Mouse (Mus musculus) intestine, embryonic 16.5 days (tissue): Measurements from ENCODE around the gene Gstp3. TPM values are rescaled to one million over a fixed set of nuclear protein-coding genes. Genes with fewer than 3 reads are reported as not detected.

Source experiments
- ATAC-seq: fragments of 200-750 bp; cut with Nextera tagmentation; 2 replicates; pipeline ENCODE4 v1.8.0; 2017; ENCODE audit warnings: moderate TSS enrichment, moderate library complexity
- H3K27ac ChIP-seq: fragments of 300-500 bp; sonication (generic); 2 replicates; pipeline ENCODE4 v1.5.1; 2014; ENCODE audit warnings: mild to moderate bottlenecking, low read length
- H3K27me3 ChIP-seq: fragments of 300-500 bp; sonication (generic); replicated peaks from 2 replicates; pipeline ENCODE4 v1.6.1; 2014; ENCODE audit warnings: low read length, control low read depth, mixed read lengths; ENCODE audit not compliant: control insufficient read depth, insufficient read depth
- H3K36me3 ChIP-seq: fragments of 300-500 bp; sonication (generic); 2 replicates; pipeline ENCODE4 v1.6.1; 2014; ENCODE audit warnings: low read length, control low read depth; ENCODE audit not compliant: control insufficient read depth, insufficient read depth
- H3K4me1 ChIP-seq: fragments of 300-500 bp; sonication (generic); 2 replicates; pipeline ENCODE4 v1.6.1; 2014; ENCODE audit warnings: low read length, control low read depth, mixed read lengths; ENCODE audit not compliant: control insufficient read depth, insufficient read depth
- H3K4me2 ChIP-seq: fragments of 300-500 bp; sonication (generic); 2 replicates; pipeline ENCODE4 v1.6.1; 2014; ENCODE audit warnings: low read depth, low read length, control low read depth
- H3K4me3 ChIP-seq: fragments of 300-500 bp; sonication (generic); 2 replicates; pipeline ENCODE4 v1.5.1; 2014; ENCODE audit warnings: mild to moderate bottlenecking, low read length
- H3K9ac ChIP-seq: fragments of 300-500 bp; sonication (generic); 2 replicates; pipeline ENCODE4 v1.6.1; 2014; ENCODE audit warnings: low read depth, low read length
- H3K9me3 ChIP-seq: fragments of 300-500 bp; sonication (generic); 2 replicates; pipeline ENCODE4 v1.6.1; 2016; ENCODE audit warnings: low read length, control low read depth; ENCODE audit not compliant: control insufficient read depth
- WGBS: fragments of 180-500 bp; shearing (Covaris S2); extraction: QIAGEN DNeasy Blood & Tissue Kit; methylation state at CpG from one replicate; pipeline ENCODE4 v1.1.7; 2014; 5-methylcytosine and 5-hydroxymethylcytosine counted together
- polyA plus RNA-seq: library from polyadenylated mRNA; unstranded; fragments of >200 nt; fragmentation: Nextera tagmentation; extraction: Ambion mirVana; gene quantifications from 2 replicates; pipeline ENCODE4 v1.2.1, GENCODE M21; 2015

The Gstp3 gene
- polyA plus RNA-seq, 1 experiment from 2014 or later = 15.1 TPM

- Histone ChIP-seq H3K27ac (no peak overlapping the region), H3K9me3 (no peaks in the 10 kb centered on the region), H3K9ac (no peak overlapping the region), H3K4me1 (peaks cover 22% of the 10 kb centered on the region), H3K4me3 (no peak overlapping the region), H3K36me3 (no peaks in the 10 kb centered on the region), H3K4me2 (no peak overlapping the region), H3K27me3 (no peaks in the 10 kb centered on the region)
- WGBS = 73% methylated on average over 3 of the region's 3 CpGs
- no peak for ATAC-seq
Measured at GRCm38 (mm10) chr19:4094348-4094747, 35.0 kb upstream of the Gstp3 start.

GRCm38 (mm10) chr19:4093772-4094171 is 34.4 kb upstream of the Gstp3 start:
- Histone ChIP-seq H3K27ac (no peak overlapping the region), H3K9ac (no peak overlapping the region), H3K36me3 (no peaks in the 10 kb centered on the region), H3K4me2 (no peak overlapping the region), H3K4me3 (no peak overlapping the region), H3K4me1 (peaks cover 17% of the 10 kb centered on the region), H3K27me3 (no peaks in the 10 kb centered on the region), H3K9me3 (no peaks in the 10 kb centered on the region)
- ATAC-seq = no peak
- 60% methylated on average over 7 of the region's 7 CpGs for WGBS

DNA sequence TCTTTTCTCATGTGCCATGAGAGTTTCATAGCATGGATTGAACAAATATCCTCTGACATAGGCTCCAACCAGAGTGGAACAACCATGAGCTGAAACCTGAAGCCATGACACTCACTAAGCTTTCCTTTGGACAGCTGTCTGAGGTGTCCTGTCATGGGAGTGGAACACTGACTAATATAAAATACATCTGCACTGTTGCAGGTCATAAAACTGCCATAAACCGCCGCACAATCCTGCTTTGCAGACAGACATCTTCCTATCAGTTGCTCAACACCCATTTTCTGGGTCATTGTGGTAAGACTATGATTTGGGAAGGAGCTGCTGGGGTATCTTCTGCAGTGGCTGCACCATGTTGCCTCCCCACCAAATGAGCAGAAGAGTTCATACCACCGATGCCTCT is 33.4 kb upstream of the Gstp3 start:
- Histone ChIP-seq H3K4me3 (no peak overlapping the region), H3K9me3 (no peaks in the 10 kb centered on the region), H3K4me1 (peaks cover 8% of the 10 kb centered on the region), H3K9ac (no peak overlapping the region), H3K4me2 (no peak overlapping the region), H3K27ac (no peak overlapping the region), H3K27me3 (no peaks in the 10 kb centered on the region), H3K36me3 (no peaks in the 10 kb centered on the region)
- WGBS = 68% methylated on average over 3 of the region's 3 CpGs
- no peak for ATAC-seq

- no peak for ATAC-seq
- no peak overlapping the region for H3K9ac ChIP-seq
- H3K4me2 ChIP-seq = no peak overlapping the region
- H3K4me1 ChIP-seq = peaks cover 4% of the 10 kb centered on the region
- no peaks in the 10 kb centered on the region for H3K27me3 ChIP-seq
- H3K9me3 ChIP-seq = no peaks in the 10 kb centered on the region
- WGBS = 64% methylated on average over 2 of the region's 2 CpGs
- H3K4me3 ChIP-seq = no peak overlapping the region
- H3K36me3 ChIP-seq = no peaks in the 10 kb centered on the region
- H3K27ac ChIP-seq = no peak overlapping the region
Measured at GRCm38 (mm10) chr19:4091383-4091782, 32.0 kb upstream of the Gstp3 start.

DNA sequence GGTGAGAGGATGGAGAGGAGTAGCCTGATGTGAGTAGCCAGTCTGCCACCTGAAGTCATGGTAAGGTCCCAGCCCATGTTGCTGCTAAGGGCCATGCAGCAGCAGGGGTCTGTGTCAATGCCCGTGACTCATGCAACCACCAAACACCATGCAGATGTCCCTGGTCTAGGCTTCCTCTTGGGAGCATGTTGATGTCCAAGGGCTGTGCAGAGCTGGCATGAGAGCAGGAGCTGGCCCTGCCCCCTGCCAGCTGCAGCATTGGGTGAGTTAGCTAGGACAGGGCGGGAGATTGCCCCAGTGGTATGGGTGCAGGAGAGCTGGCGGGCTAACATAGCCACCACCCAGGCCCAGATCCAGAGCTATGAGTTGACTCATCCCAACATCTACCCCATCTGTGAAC is 31.1 kb upstream of the Gstp3 start:
- Histone ChIP-seq H3K4me3 (no peak overlapping the region), H3K27me3 (no peaks in the 10 kb centered on the region), H3K27ac (no peak overlapping the region), H3K9ac (no peak overlapping the region), H3K4me2 (no peak overlapping the region), H3K4me1 (peaks cover 4% of the 10 kb centered on the region; the same call in 1 of the 2 replicates), H3K36me3 (no peaks in the 10 kb centered on the region), H3K9me3 (no peaks in the 10 kb centered on the region)
- ATAC-seq = no peak
- 88% methylated on average over 3 of the region's 3 CpGs for WGBS

GRCm38 (mm10) chr19:4089128-4089527 is 29.8 kb upstream of the Gstp3 start:
- Histone ChIP-seq H3K27ac (no peak overlapping the region), H3K9ac (no peak overlapping the region), H3K4me1 (peaks cover 4% of the 10 kb centered on the region; the same call in 1 of the 2 replicates), H3K27me3 (no peaks in the 10 kb centered on the region), H3K9me3 (no peaks in the 10 kb centered on the region), H3K4me3 (no peak overlapping the region), H3K36me3 (no peaks in the 10 kb centered on the region), H3K4me2 (no peak overlapping the region)
- ATAC-seq = no peak
- 79% methylated on average over 6 of the region's 6 CpGs for WGBS

GRCm38 (mm10) chr19:4088146-4088545 is 28.8 kb upstream of the Gstp3 start:
- no peak overlapping the region for H3K9ac ChIP-seq
- no peaks in the 10 kb centered on the region for H3K27me3 ChIP-seq
- ATAC-seq = no peak
- H3K4me1 ChIP-seq = peaks cover 4% of the 10 kb centered on the region; the same call in 1 of the 2 replicates
- 33% methylated on average over 5 of the region's 5 CpGs for WGBS
- no peaks in the 10 kb centered on the region for H3K36me3 ChIP-seq
- no peak overlapping the region for H3K4me3 ChIP-seq
- H3K4me2 ChIP-seq = no peak overlapping the region
- H3K27ac ChIP-seq = no peak overlapping the region
- no peaks in the 10 kb centered on the region for H3K9me3 ChIP-seq

- Histone ChIP-seq H3K9me3 (no peaks in the 10 kb centered on the region), H3K27ac (no peak overlapping the region), H3K9ac (no peak overlapping the region), H3K4me1 (no peaks in the 10 kb centered on the region), H3K36me3 (no peaks in the 10 kb centered on the region), H3K27me3 (no peaks in the 10 kb centered on the region), H3K4me2 (no peak overlapping the region), H3K4me3 (no peak overlapping the region)
- 86% methylated on average over 5 of the region's 5 CpGs for WGBS
- no peak for ATAC-seq
Measured at GRCm38 (mm10) chr19:4087090-4087489, 27.7 kb upstream of the Gstp3 start.

GRCm38 (mm10) chr19:4086156-4086555 is 26.8 kb upstream of the Gstp3 start:
- 91% methylated on average over 15 of the region's 15 CpGs for WGBS

DNA sequence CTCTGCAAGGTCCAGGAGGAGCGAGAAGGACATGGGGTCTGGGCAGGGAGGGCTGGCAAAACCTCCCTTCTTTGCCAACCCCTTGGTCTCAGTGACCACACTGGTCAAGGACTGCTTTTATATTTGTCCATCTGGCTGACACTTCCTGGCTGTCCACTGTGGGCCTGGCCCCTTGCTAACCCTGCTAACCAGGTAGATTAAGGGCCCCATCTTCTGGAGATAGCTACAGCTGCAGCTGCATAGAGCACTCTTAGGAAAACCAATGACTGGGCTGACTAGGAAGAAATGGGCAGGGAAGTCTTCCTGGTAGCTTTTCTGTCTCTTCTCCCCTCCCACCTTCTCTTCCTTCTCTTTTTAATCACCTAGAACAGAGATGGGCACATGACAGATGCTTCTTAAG is 25.6 kb upstream of the Gstp3 start:
- no peak overlapping the region for H3K4me3 ChIP-seq
- no peak overlapping the region for H3K9ac ChIP-seq
- no peaks in the 10 kb centered on the region for H3K36me3 ChIP-seq
- no peaks in the 10 kb centered on the region for H3K9me3 ChIP-seq
- 93% methylated on average over 1 of the region's 1 CpGs for WGBS
- H3K4me2 ChIP-seq = no peak overlapping the region
- H3K27me3 ChIP-seq = no peaks in the 10 kb centered on the region
- H3K27ac ChIP-seq = no peak overlapping the region
- no peaks in the 10 kb centered on the region for H3K4me1 ChIP-seq
- ATAC-seq = no peak

More at GRCm38 (mm10) chr19:4086156-4086555, 26.8 kb upstream of the Gstp3 start:
- no peak overlapping the region for H3K4me2 ChIP-seq
- no peak overlapping the region for H3K4me3 ChIP-seq
- ATAC-seq = no peak
- no peaks in the 10 kb centered on the region for H3K9me3 ChIP-seq
- H3K36me3 ChIP-seq = no peaks in the 10 kb centered on the region
- no peaks in the 10 kb centered on the region for H3K4me1 ChIP-seq
- H3K27me3 ChIP-seq = no peaks in the 10 kb centered on the region
- H3K27ac ChIP-seq = no peak overlapping the region
- no peak overlapping the region for H3K9ac ChIP-seq
